ENCODE assay signal across 13 mouse cellular contexts in genomic region chr10:93083963-93084340, GRCm38 (mm10). TPM values are rescaled to one million over a fixed set of nuclear protein-coding genes. Genes with fewer than 3 reads are reported as not detected.
DNase-seq lines count a peak whose midpoint lies in the region; ATAC-seq lines count a peak whose summit lies in the region.
"Had no signal": no experiment of that assay in that cellular context is flagged by ENCODE, and none has a peak within 500 bp of the region (broad histone marks: within the 10 kb centered on the region; RNA-seq: fewer than 3 reads in every experiment).

No protein-coding gene starts in this region.

- H3K9me3 ChIP-seq in forebrain, embryonic 12.5 days: no peaks in the 10 kb centered on the region
- H3K9me3 ChIP-seq in hindbrain, embryonic 15.5 days: no peaks in the 10 kb centered on the region
- H3K9me3 ChIP-seq: intestine, embryonic 15.5 days; limb, embryonic 15.5 days; lung, embryonic 15.5 days had no signal

- no peak overlapping the region for H3K9ac ChIP-seq in forebrain, embryonic 12.5 days
- no peak overlapping the region for H3K9ac ChIP-seq in hindbrain, embryonic 15.5 days
- H3K9ac ChIP-seq: intestine, embryonic 15.5 days; limb, embryonic 15.5 days; lung, embryonic 15.5 days had no signal

- WGBS in forebrain, embryonic 12.5 days: 20% methylated on average over 8 of the region's 8 CpGs
- WGBS in hindbrain, embryonic 15.5 days: 30% methylated on average over 8 of the region's 8 CpGs

- ATAC-seq in CD4-positive, CD25-positive, alpha-beta regulatory T cell, adult 4 months: no peak
- ATAC-seq in forebrain, embryonic 12.5 days (ENCODE audit: low FRiP score): peak; percentile 39
- no peak; the same call in 1 of the 2 replicates for ATAC-seq in hindbrain, embryonic 15.5 days (ENCODE audit: low FRiP score, low read depth)
- no peak for ATAC-seq in megakaryocyte, adult 5-6 weeks (ENCODE audit: poor library complexity, severe bottlenecking)
- no peak for ATAC-seq in frontal cortex, adult (ENCODE audit: low TSS enrichment)
- ATAC-seq: intestine, embryonic 15.5 days had no signal

- DNase-seq in CD4-positive, CD25-positive, alpha-beta regulatory T cell, adult 2 months (ENCODE audit: low read depth, low spot score): peak; percentile 26
- peak; percentile 33 for DNase-seq in naive thymus-derived CD4-positive, alpha-beta T cell, adult 2 months (ENCODE audit: low read depth)
- no peak for DNase-seq in spleen, postnatal 10 days (ENCODE audit: low spot score in 2 of 2)
- DNase-seq: kidney, postnatal 36 days had no signal

- no peak overlapping the region for H3K4me3 ChIP-seq in forebrain, embryonic 12.5 days (replicated peaks)
- H3K4me3 ChIP-seq in hindbrain, embryonic 15.5 days: no peak overlapping the region
- H3K4me3 ChIP-seq: limb, embryonic 15.5 days; lung, embryonic 15.5 days had no signal

- no peaks in the 10 kb centered on the region for H3K36me3 ChIP-seq in forebrain, embryonic 12.5 days (replicated peaks)
- no peaks in the 10 kb centered on the region for H3K36me3 ChIP-seq in hindbrain, embryonic 15.5 days
- H3K36me3 ChIP-seq: intestine, embryonic 15.5 days; limb, embryonic 15.5 days; lung, embryonic 15.5 days had no signal

- H3K4me1 ChIP-seq in forebrain, embryonic 12.5 days: peaks cover 23% of the 10 kb centered on the region
- H3K4me1 ChIP-seq in hindbrain, embryonic 15.5 days (replicated peaks): peaks cover 31% of the 10 kb centered on the region
- H3K4me1 ChIP-seq: intestine, embryonic 15.5 days had no signal

- peak overlapping the region; percentile 84 for H3K27ac ChIP-seq in forebrain, embryonic 12.5 days
- H3K27ac ChIP-seq in hindbrain, embryonic 15.5 days (replicated peaks): no peak overlapping the region
- H3K27ac ChIP-seq: intestine, embryonic 15.5 days; limb, embryonic 15.5 days; lung, embryonic 15.5 days; stomach, postnatal 0 days had no signal

- H3K27me3 ChIP-seq in forebrain, embryonic 12.5 days: no peaks in the 10 kb centered on the region
- no peaks in the 10 kb centered on the region for H3K27me3 ChIP-seq in hindbrain, embryonic 15.5 days
- H3K27me3 ChIP-seq: intestine, embryonic 15.5 days; limb, embryonic 15.5 days; lung, embryonic 15.5 days had no signal

- peak overlapping the region; percentile 26 for H3K4me2 ChIP-seq in forebrain, embryonic 12.5 days
- H3K4me2 ChIP-seq in hindbrain, embryonic 15.5 days: 0 out of 2 replicates have a peak overlapping the region, but pooled peaks have one; percentile 5

RNA-seq across cellular contexts. Expression of gene Cfap54, which starts 2.5 kb away (rescaled TPM):
- polyA plus RNA-seq in CD4-positive, CD25-positive, alpha-beta regulatory T cell, adult 4 months (2017; shearing (Covaris generic)): 1 to 10 TPM; 1.6 to 2.3 TPM
- polyA plus RNA-seq in forebrain, embryonic 12.5 days (2016; fragmentation: Nextera tagmentation; extraction: Ambion mirVana): 1.3 and 1.5 TPM in 2 replicates
- 2.8 and 3.3 TPM in 2 replicates for polyA plus RNA-seq in hindbrain, embryonic 15.5 days (2015; fragmentation: Nextera tagmentation; extraction: Ambion mirVana)
- 0.25 and 0.57 TPM in 2 replicates for total RNA-seq in megakaryocyte, adult 5-6 weeks (2015)
- 0.24 and 1.1 TPM in 2 replicates for total RNA-seq in megakaryocyte, adult 5-6 weeks (2017)
- polyA plus RNA-seq: stomach, postnatal 0 days had no signal

Comparison
In these comparisons a context has a peak if more than half of its experiments do, and no peak if none do; other contexts are left out.
1. DNase-seq: peak in CD4-positive, CD25-positive, alpha-beta regulatory T cell, adult 2 months (single experiment) and naive thymus-derived CD4-positive, alpha-beta T cell, adult 2 months (single experiment); none in spleen, postnatal 10 days (0 of 2).